Mouse (Mus musculus) midbrain, embryonic 16.5 days (tissue): ENCODE measurements around the gene Apmap. TPM values are rescaled to one million over a fixed set of nuclear protein-coding genes. Genes with fewer than 3 reads are reported as not detected.

Experiments
- ATAC-seq: fragments of 200-750 bp; cut with Nextera tagmentation; 2 replicates; pipeline ENCODE4 v1.8.0; 2017; ENCODE audit warnings: moderate TSS enrichment
- H3K27ac ChIP-seq: fragments of 300-500 bp; sonication (generic); 2 replicates; pipeline ENCODE4 v1.5.1; 2014; ENCODE audit warnings: mild to moderate bottlenecking, low read length, mixed read lengths
- H3K27me3 ChIP-seq: fragments of 300-500 bp; sonication (generic); 2 replicates; pipeline ENCODE4 v1.6.1; 2014; ENCODE audit warnings: low read depth, low read length, mixed read lengths; ENCODE audit not compliant: control insufficient read depth, insufficient read depth
- H3K36me3 ChIP-seq: fragments of 300-500 bp; sonication (generic); 2 replicates; pipeline ENCODE4 v1.6.1; 2014; ENCODE audit warnings: mild to moderate bottlenecking, low read length, moderate library complexity, mixed read lengths; ENCODE audit not compliant: control insufficient read depth, insufficient read depth
- H3K4me1 ChIP-seq: fragments of 300-500 bp; sonication (generic); 2 replicates; pipeline ENCODE4 v1.6.1; 2014; ENCODE audit warnings: mild to moderate bottlenecking, low read length, mixed read lengths; ENCODE audit not compliant: control insufficient read depth, insufficient read depth
- H3K4me2 ChIP-seq: fragments of 300-500 bp; sonication (generic); 2 replicates; pipeline ENCODE4 v1.6.1; 2014; ENCODE audit warnings: mild to moderate bottlenecking, low read length, mixed read lengths
- H3K4me3 ChIP-seq: fragments of 300-500 bp; sonication (generic); 2 replicates; pipeline ENCODE4 v1.5.1; 2014; ENCODE audit warnings: low read depth, mild to moderate bottlenecking, low read length, moderate library complexity, mixed read lengths
- H3K9ac ChIP-seq: fragments of 300-500 bp; sonication (generic); 2 replicates; pipeline ENCODE4 v1.6.1; 2014; ENCODE audit warnings: low read depth, low read length, mixed read lengths
- H3K9me3 ChIP-seq: fragments of 300-500 bp; sonication (generic); replicated peaks from 2 replicates; pipeline ENCODE4 v1.6.1; 2014; ENCODE audit warnings: mild to moderate bottlenecking, low read length, mixed read lengths; ENCODE audit not compliant: control insufficient read depth, poor library complexity, severe bottlenecking
- WGBS: fragments of 180-500 bp; shearing (Covaris S2); extraction: QIAGEN DNeasy Blood & Tissue Kit; methylation state at CpG from one replicate; pipeline ENCODE4 v1.1.7; 2014; 5-methylcytosine and 5-hydroxymethylcytosine counted together
- polyA plus RNA-seq: library from polyadenylated mRNA; unstranded; fragments of >200 nt; fragmentation: Nextera tagmentation; extraction: Ambion mirVana; gene quantifications from 2 replicates; pipeline ENCODE4 v1.2.1, GENCODE M21; 2015

Gene Apmap
- polyA plus RNA-seq, 1 experiment from 2014 or later: 38.3 TPM

- Histone ChIP-seq H3K4me3 (no peak overlapping the region), H3K36me3 (no peaks in the 10 kb centered on the region), H3K9ac (no peak overlapping the region), H3K27me3 (no peaks in the 10 kb centered on the region), H3K9me3 (no peaks in the 10 kb centered on the region), H3K4me2 (no peak overlapping the region), H3K4me1 (peaks cover 3% of the 10 kb centered on the region), H3K27ac (no peak overlapping the region)
- 85% methylated on average over 2 of the region's 2 CpGs for WGBS
- ATAC-seq: no peak
Measured at GRCm38 (mm10) chr2:150602166-150602565, 6.2 kb downstream of the Apmap start.

DNA sequence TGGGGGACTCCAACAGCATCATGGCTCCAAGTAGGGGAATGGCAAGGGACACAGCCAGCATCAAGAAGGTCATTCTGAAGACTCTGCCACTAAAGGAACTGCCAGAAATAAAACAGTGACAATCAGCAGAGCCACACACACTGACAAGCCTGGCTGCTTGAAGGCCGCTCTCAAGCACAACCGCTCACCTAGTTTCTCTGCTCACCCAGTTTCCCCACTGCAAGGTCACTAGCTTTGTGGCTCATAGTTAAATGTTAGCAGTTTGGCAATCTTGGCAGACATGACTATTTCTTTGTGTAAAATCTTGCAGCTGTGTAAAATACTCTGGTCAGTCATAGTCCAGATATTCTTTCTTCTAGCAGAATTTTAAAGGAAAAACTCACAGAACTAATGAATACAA lies 8.1 kb downstream of the Apmap start:
- WGBS: 97% methylated on average over 2 of the region's 2 CpGs
- H3K9me3 ChIP-seq: no peaks in the 10 kb centered on the region
- H3K4me1 ChIP-seq: no peaks in the 10 kb centered on the region
- no peak overlapping the region for H3K9ac ChIP-seq
- no peak for ATAC-seq
- H3K4me3 ChIP-seq: no peak overlapping the region
- no peak overlapping the region for H3K27ac ChIP-seq
- H3K36me3 ChIP-seq: 0 out of 2 replicates have a peak, but pooled peaks cover 3% of the 10 kb centered on the region
- H3K4me2 ChIP-seq: no peak overlapping the region
- no peaks in the 10 kb centered on the region for H3K27me3 ChIP-seq

DNA sequence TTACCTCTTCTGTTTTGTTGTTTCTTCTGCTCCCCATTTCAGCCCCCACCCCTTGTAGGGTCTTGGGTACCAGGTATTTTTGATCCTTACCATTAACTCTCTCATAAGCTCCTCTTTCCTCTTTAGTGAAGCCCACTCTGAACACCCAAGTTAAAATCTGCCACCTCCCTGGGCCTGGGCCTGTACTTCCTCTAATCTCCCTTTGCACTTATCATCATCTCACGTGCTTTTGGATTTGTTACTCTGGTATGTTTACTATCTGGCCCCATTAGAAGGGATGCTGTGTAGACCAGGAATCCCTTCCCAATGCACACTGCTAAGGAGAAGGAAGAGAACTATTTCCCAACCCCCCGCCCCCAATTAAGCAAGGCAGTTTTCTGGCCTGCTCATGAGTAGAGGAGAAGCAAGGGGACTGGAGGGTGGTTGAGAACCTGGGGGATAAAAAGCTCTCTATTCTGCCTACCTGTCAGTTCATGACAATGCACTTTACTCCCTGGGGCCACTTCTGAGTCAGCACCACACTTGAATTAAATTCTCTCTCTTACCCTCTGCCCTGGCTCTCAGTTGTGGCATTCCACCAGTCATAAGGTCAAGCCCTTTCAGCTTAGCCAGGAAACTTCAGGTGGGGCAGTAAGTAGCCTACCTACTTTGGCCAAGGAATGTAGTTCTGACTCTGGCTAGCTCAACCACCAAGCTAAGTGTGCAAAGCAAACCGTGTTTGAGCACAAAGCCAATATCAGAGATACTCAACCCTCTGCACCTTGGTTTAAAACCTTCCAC lies 12.8 kb downstream of the Apmap start:
- H3K27me3 ChIP-seq: no peaks in the 10 kb centered on the region
- H3K4me3 ChIP-seq: no peak overlapping the region
- ATAC-seq: no peak
- WGBS: 96% methylated on average over 3 of the region's 3 CpGs
- peaks cover 11% of the 10 kb centered on the region for H3K36me3 ChIP-seq
- H3K9me3 ChIP-seq: no peaks in the 10 kb centered on the region
- no peak overlapping the region for H3K4me2 ChIP-seq
- no peaks in the 10 kb centered on the region for H3K4me1 ChIP-seq
- no peak overlapping the region for H3K9ac ChIP-seq
- no peak overlapping the region for H3K27ac ChIP-seq

- WGBS: 75% methylated on average over 11 of the region's 11 CpGs
Measured at GRCm38 (mm10) chr2:150589076-150589475, 19.3 kb downstream of the Apmap start.

DNA sequence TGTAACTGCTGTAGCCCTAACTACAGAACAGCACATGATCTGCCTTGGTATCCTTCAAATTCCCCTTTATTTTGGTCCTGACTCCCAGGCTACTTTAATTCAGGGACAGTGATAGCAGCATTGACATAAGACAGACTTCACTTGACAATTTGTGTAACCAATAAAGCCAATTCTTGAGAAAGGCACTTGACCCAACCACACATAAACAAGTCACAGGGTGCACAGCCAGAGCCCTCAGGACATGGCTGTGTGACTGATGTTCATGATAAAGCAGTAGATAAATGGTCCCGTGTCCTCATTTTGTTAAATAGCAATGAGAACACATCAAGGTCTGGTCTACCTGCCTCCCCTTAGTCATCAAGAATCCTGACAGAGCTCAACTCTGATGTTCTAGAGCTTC lies 28.7 kb downstream of the Apmap start:
- WGBS: 81% methylated on average over 1 of the region's 1 CpGs
- Histone ChIP-seq H3K27ac (no peak overlapping the region), H3K27me3 (no peaks in the 10 kb centered on the region), H3K9me3 (no peaks in the 10 kb centered on the region), H3K4me3 (no peak overlapping the region), H3K36me3 (peaks cover 15% of the 10 kb centered on the region), H3K9ac (no peak overlapping the region), H3K4me1 (no peaks in the 10 kb centered on the region), H3K4me2 (no peak overlapping the region)
- no peak for ATAC-seq

More at GRCm38 (mm10) chr2:150589076-150589475, 19.3 kb downstream of the Apmap start:
- no peaks in the 10 kb centered on the region for H3K27me3 ChIP-seq
- H3K27ac ChIP-seq: no peak overlapping the region
- H3K36me3 ChIP-seq: peaks cover 38% of the 10 kb centered on the region
- H3K9ac ChIP-seq: no peak overlapping the region
- no peak for ATAC-seq
- H3K9me3 ChIP-seq: no peaks in the 10 kb centered on the region
- H3K4me1 ChIP-seq: no peaks in the 10 kb centered on the region
- H3K4me2 ChIP-seq: no peak overlapping the region
- H3K4me3 ChIP-seq: no peak overlapping the region

DNA sequence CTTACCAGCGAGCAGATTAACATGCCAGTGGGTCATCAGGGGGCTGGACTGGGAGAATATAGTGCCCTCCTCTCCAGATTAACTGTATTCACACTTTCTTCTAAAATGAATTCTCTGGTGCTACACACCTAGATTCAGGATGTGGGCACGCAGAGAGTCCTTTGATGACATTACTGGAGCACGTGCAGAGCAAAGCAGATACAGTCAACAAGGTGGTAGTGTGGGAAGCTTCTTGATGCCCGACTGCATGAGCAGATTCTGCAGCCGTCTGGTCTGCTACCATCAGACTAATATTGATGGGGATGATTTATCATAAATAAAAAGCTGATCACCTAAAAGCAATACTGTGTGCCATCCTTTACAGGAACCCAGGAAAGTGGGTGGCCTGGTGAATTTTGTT lies 29.8 kb downstream of the Apmap start:
- Histone ChIP-seq H3K36me3 (peaks cover 5% of the 10 kb centered on the region), H3K27ac (no peak overlapping the region), H3K9ac (no peak overlapping the region), H3K4me3 (no peak overlapping the region), H3K9me3 (no peaks in the 10 kb centered on the region), H3K27me3 (no peaks in the 10 kb centered on the region), H3K4me1 (no peaks in the 10 kb centered on the region), H3K4me2 (no peak overlapping the region)
- WGBS: 87% methylated on average over 5 of the region's 5 CpGs
- ATAC-seq: no peak

- no peak overlapping the region for H3K4me2 ChIP-seq
- no peaks in the 10 kb centered on the region for H3K27me3 ChIP-seq
- 96% methylated on average over 1 of the region's 1 CpGs for WGBS
- H3K36me3 ChIP-seq: 0 out of 2 replicates have a peak, but pooled peaks cover 2% of the 10 kb centered on the region
- H3K4me3 ChIP-seq: no peak overlapping the region
- H3K4me1 ChIP-seq: no peaks in the 10 kb centered on the region
- no peak overlapping the region for H3K27ac ChIP-seq
- ATAC-seq: no peak
- no peak overlapping the region for H3K9ac ChIP-seq
- H3K9me3 ChIP-seq: no peaks in the 10 kb centered on the region
Measured at GRCm38 (mm10) chr2:150576256-150576655, 32.1 kb downstream of the Apmap start.

GRCm38 (mm10) chr2:150572463-150572862 lies 35.9 kb downstream of the Apmap start:
- Histone ChIP-seq H3K4me3 (no peak overlapping the region), H3K4me1 (no peaks in the 10 kb centered on the region), H3K27me3 (no peaks in the 10 kb centered on the region), H3K9me3 (no peaks in the 10 kb centered on the region), H3K36me3 (no peaks in the 10 kb centered on the region), H3K27ac (no peak overlapping the region), H3K9ac (no peak overlapping the region), H3K4me2 (no peak overlapping the region)
- ATAC-seq: no peak
- WGBS: 97% methylated on average over 3 of the region's 3 CpGs

- Histone ChIP-seq H3K9me3 (no peaks in the 10 kb centered on the region), H3K4me1 (no peaks in the 10 kb centered on the region)
- no peak for ATAC-seq
Measured at GRCm38 (mm10) chr2:150570761-150571160, 37.6 kb downstream of the Apmap start.

More at GRCm38 (mm10) chr2:150570761-150571160, 37.6 kb downstream of the Apmap start:
- Histone ChIP-seq H3K9ac (no peak overlapping the region), H3K27ac (no peak overlapping the region), H3K36me3 (no peaks in the 10 kb centered on the region), H3K27me3 (no peaks in the 10 kb centered on the region), H3K4me3 (no peak overlapping the region), H3K4me2 (no peak overlapping the region)
- WGBS: 92% methylated on average over 2 of the region's 2 CpGs
